23 mouse cellular contexts compared by ENCODE assay signal in the genomic region with DNA sequence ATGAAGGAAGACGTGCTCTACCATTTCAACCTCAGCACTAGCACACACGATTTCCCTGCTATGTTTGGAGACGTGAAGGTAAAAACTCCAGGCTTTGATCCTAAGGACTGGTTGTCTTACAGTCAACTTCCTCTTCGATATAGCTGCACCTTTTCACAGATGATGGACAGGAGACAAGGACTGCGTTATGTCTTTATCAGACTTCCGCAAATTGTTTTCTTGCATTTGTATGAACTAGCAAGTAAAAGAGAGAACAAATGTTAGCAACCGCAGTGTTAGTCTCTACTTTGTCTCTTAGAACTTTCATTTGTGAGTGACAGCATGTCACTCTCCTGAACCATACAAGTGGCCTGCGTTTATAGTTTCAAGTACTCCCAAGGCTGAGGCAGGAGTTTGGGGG. TPM values are rescaled to one million over a fixed set of nuclear protein-coding genes. Genes with fewer than 3 reads are reported as not detected.
A peak's percentile ranks its signal among the peaks of the same experiment; 100 is the strongest.
DNase-seq lines count a peak whose midpoint lies in the region; ATAC-seq and TF ChIP-seq lines count a peak whose summit lies in the region.
"Had no signal": no experiment of that assay in that cellular context is flagged by ENCODE, and none has a peak within 500 bp of the region (broad histone marks: within the 10 kb centered on the region; RNA-seq: fewer than 3 reads in every experiment).

No protein-coding gene starts in this region.

- ATAC-seq in stomach, postnatal 0 days (ENCODE audit: low FRiP score, low TSS enrichment) = no peak
- ATAC-seq: activated CD4-positive, CD25-positive, alpha-beta regulatory T cell, adult 4 months; CD4-positive, CD25-positive, alpha-beta regulatory T cell, adult 4 months; Patski had no signal

- H3K4me1 ChIP-seq in MEL (ENCODE audit: control insufficient read depth in 1 of 2, insufficient read depth in 2 of 2, low read length in 2 of 2) = peaks cover 4 to 8% of the 10 kb centered on the region in 2 experiments; a peak in 3 of 4 replicates
- H3K4me1 ChIP-seq in stomach, postnatal 0 days (replicated peaks; ENCODE audit: control insufficient read depth, insufficient read depth) = no peaks in the 10 kb centered on the region
- no peaks in the 10 kb centered on the region for H3K4me1 ChIP-seq in embryonic facial prominence, embryonic 10.5 days
- no peaks in the 10 kb centered on the region for H3K4me1 ChIP-seq in thymus, adult 2 months (replicated peaks; ENCODE audit: control insufficient read depth, insufficient read depth, low read length)

- H3K4me2 ChIP-seq in stomach, postnatal 0 days (replicated peaks; ENCODE audit: low read depth) = no peak overlapping the region

- TF ChIP-seq RAD21 in MEL (IDR thresholded peaks at IDR 0.05; ENCODE audit: low read depth, low read length) = no peak

- no peaks in the 10 kb centered on the region for H3K27me3 ChIP-seq in MEL (ENCODE audit: control insufficient read depth in 1 of 2, insufficient read depth in 2 of 2, low read length in 2 of 2)
- no peaks in the 10 kb centered on the region for H3K27me3 ChIP-seq in stomach, postnatal 0 days (ENCODE audit: control insufficient read depth, insufficient read depth, low read length)
- no peaks in the 10 kb centered on the region for H3K27me3 ChIP-seq in embryonic facial prominence, embryonic 10.5 days (replicated peaks; ENCODE audit: low read depth, poor library complexity, severe bottlenecking)
- H3K27me3 ChIP-seq in thymus, adult 2 months (ENCODE audit: control insufficient read depth, insufficient read depth, low read length) = no peaks in the 10 kb centered on the region
- H3K27me3 ChIP-seq: Patski had no signal

- WGBS in stomach, postnatal 0 days = 88% methylated on average over 8 of the region's 8 CpGs
- 94% methylated on average over 8 of the region's 8 CpGs for WGBS in embryonic facial prominence, embryonic 10.5 days
- 89% methylated on average over 8 of the region's 8 CpGs for WGBS in thymus, adult 2 months

- intact Hi-C loops in heart, postnatal 14 days (cut with DNase I) = no loop called here

- H3K79me2 ChIP-seq in MEL (ENCODE audit: control insufficient read depth, insufficient read depth, low read length, poor library complexity) = no peaks in the 10 kb centered on the region

- no peaks in the 10 kb centered on the region for H3K9me3 ChIP-seq in MEL (replicated peaks; ENCODE audit: insufficient read depth, low read length)
- H3K9me3 ChIP-seq in stomach, postnatal 0 days (ENCODE audit: control insufficient read depth, low read length) = no peaks in the 10 kb centered on the region
- H3K9me3 ChIP-seq in embryonic facial prominence, embryonic 10.5 days = no peaks in the 10 kb centered on the region
- H3K9me3 ChIP-seq: G1E had no signal

- H3K4me3 ChIP-seq in MEL (ENCODE audit: control insufficient read depth in 1 of 2, insufficient read depth in 1 of 2, low read depth in 2 of 2, low read length in 2 of 2) = peak overlapping the region; percentile 18 to 36
- H3K4me3 ChIP-seq in stomach, postnatal 0 days (ENCODE audit: low read depth, low read length) = no peak overlapping the region
- H3K4me3 ChIP-seq in embryonic facial prominence, embryonic 10.5 days = no peak overlapping the region
- H3K4me3 ChIP-seq in thymus, adult 2 months (ENCODE audit: control insufficient read depth, insufficient read depth, low read length) = no peak overlapping the region

- DNase-seq in heart, adult 11 months = peak; percentile 30
- no peak for DNase-seq in heart, postnatal 14 days
- DNase-seq in MEL (ENCODE audit: low read depth, low spot score) (peak; percentile 84), MEL-GATA-1-ER (ENCODE audit: extremely low read depth, low read depth) (peak; percentile 85)
- peak; percentile 0 for DNase-seq in stomach, postnatal 0 days (ENCODE audit: low spot score)
- no peak for DNase-seq in embryonic facial prominence, embryonic 10.5 days (ENCODE audit: low spot score)
- no peak for DNase-seq in urinary bladder, adult 2 months (ENCODE audit: low spot score)
- DNase-seq in thymus, adult 2 months = no peak
- DNase-seq: adrenal gland, adult 2 months; adrenal gland, adult 8-10 months; adrenal gland, postnatal 10 days; adrenal gland, postnatal 14 days; adrenal gland, postnatal 25 days; adrenal gland, postnatal 36 days; B cell, adult 2 months; cerebellum, adult 11 months; cerebellum, adult 11-12 months; cerebellum, adult 18-20 months; cerebellum, adult 2 months had no signal

- TF ChIP-seq EP300 in MEL (IDR thresholded peaks at IDR 0.05; ENCODE audit: low read depth in 1 of 2, low read length in 2 of 2) = peak; percentile 66 to 91
- TF ChIP-seq EP300 in stomach, postnatal 0 days (optimal IDR thresholded peaks at IDR 0.05) = no peak

- TF ChIP-seq POLR2A in MEL (IDR thresholded peaks at IDR 0.05; ENCODE audit: control insufficient read depth in 1 of 2, insufficient read depth in 1 of 2, low read depth in 1 of 2, low read length in 2 of 2, poor library complexity in 1 of 2) = no peak
- TF ChIP-seq POLR2A in thymus, adult 2 months (IDR thresholded peaks at IDR 0.05; ENCODE audit: control insufficient read depth, extremely low read depth, insufficient read depth, low read length, poor library complexity) = no peak

- H3K36me3 ChIP-seq in MEL (ENCODE audit: control insufficient read depth in 1 of 2, insufficient read depth in 2 of 2, low read length in 2 of 2) = peaks cover 0 to 8% of the 10 kb centered on the region in 2 experiments; a peak in 2 of 4 replicates
- H3K36me3 ChIP-seq in stomach, postnatal 0 days (ENCODE audit: control insufficient read depth, insufficient read depth, low read length) = no peaks in the 10 kb centered on the region
- H3K36me3 ChIP-seq in embryonic facial prominence, embryonic 10.5 days (replicated peaks) = no peaks in the 10 kb centered on the region
- no peaks in the 10 kb centered on the region for H3K36me3 ChIP-seq in thymus, adult 2 months (ENCODE audit: control insufficient read depth, insufficient read depth, low read length)

- H3K27ac ChIP-seq in MEL (ENCODE audit: control insufficient read depth, low read depth, low read length) = peak overlapping the region; percentile 62
- H3K27ac ChIP-seq in stomach, postnatal 0 days (replicated peaks) = no peak overlapping the region
- H3K27ac ChIP-seq in embryonic facial prominence, embryonic 10.5 days (replicated peaks) = no peak overlapping the region
- H3K27ac ChIP-seq in thymus, adult 2 months (ENCODE audit: control insufficient read depth, insufficient read depth, low read length) = no peak overlapping the region

- no peak for TF ChIP-seq CTCF in MEL (IDR thresholded peaks at IDR 0.05 in 2 of 3, conservative IDR thresholded peaks at IDR 0.05 in 1 of 3; ENCODE audit: control insufficient read depth in 1 of 3, insufficient read depth in 1 of 3, low read depth in 2 of 3, low read length in 3 of 3, poor library complexity in 1 of 3, severe bottlenecking in 1 of 3)
- no peak for TF ChIP-seq CTCF in stomach, postnatal 0 days (IDR thresholded peaks at IDR 0.05; ENCODE audit: low read depth)
- no peak for TF ChIP-seq CTCF in thymus, adult 2 months (IDR thresholded peaks at IDR 0.05; ENCODE audit: borderline replicate concordance, control insufficient read depth, extremely low read depth, insufficient read depth, low read length, poor library complexity)

- 0 out of 2 replicates have a peak overlapping the region, but pooled peaks have one; percentile 26 for H3K9ac ChIP-seq in MEL (ENCODE audit: control insufficient read depth, low read depth, low read length, poor library complexity, severe bottlenecking)
- H3K9ac ChIP-seq in stomach, postnatal 0 days (ENCODE audit: low read length) = no peak overlapping the region

TF ChIP-seq in MEL, 35 proteins besides CTCF, POLR2A, EP300 and RAD21 (continues in another document):
- TF ChIP-seq KAT2A (conservative IDR thresholded peaks at IDR 0.05; ENCODE audit: low read depth, low read length) = no peak
- TF ChIP-seq CHD2 (IDR thresholded peaks at IDR 0.05; ENCODE audit: low read length) = no peak
- no peak; the same call in 1 of the 2 replicates for TF ChIP-seq SIN3A (IDR thresholded peaks at IDR 0.05; ENCODE audit: low read length)
- no peak for TF ChIP-seq MAX (IDR thresholded peaks at IDR 0.05; ENCODE audit: low read length)
- no peak for TF ChIP-seq NRF1 (IDR thresholded peaks at IDR 0.05; ENCODE audit: insufficient read depth, low read depth, low read length, poor library complexity, severe bottlenecking)
- TF ChIP-seq MAFK (IDR thresholded peaks at IDR 0.05; ENCODE audit: borderline replicate concordance, low read depth, low read length) = no peak
- peak; percentile 34; the same call in 1 of the 2 replicates for TF ChIP-seq HCFC1 (IDR thresholded peaks at IDR 0.05; ENCODE audit: low read depth, low read length)
- TF ChIP-seq POLR2AphosphoS5 (IDR thresholded peaks at IDR 0.05; ENCODE audit: borderline replicate concordance, low read depth, low read length) = no peak
- no peak for TF ChIP-seq GABPA (IDR thresholded peaks at IDR 0.05; ENCODE audit: low read depth, low read length)
- TF ChIP-seq BHLHE40 (IDR thresholded peaks at IDR 0.05; ENCODE audit: borderline replicate concordance, low read depth, low read length) = no peak
- TF ChIP-seq UBTF (IDR thresholded peaks at IDR 0.05; ENCODE audit: borderline replicate concordance, insufficient read depth, low read depth, low read length) = no peak
- TF ChIP-seq TCF12 (IDR thresholded peaks at IDR 0.05; ENCODE audit: low read depth, low read length) = peak; percentile 54
- TF ChIP-seq ELF1 (IDR thresholded peaks at IDR 0.05; ENCODE audit: low read depth, low read length) = peak; percentile 68
- no peak for TF ChIP-seq MAZ (IDR thresholded peaks at IDR 0.05; ENCODE audit: low read depth, low read length)
- TF ChIP-seq POLR2AphosphoS2 (IDR thresholded peaks at IDR 0.05; ENCODE audit: low read length) = no peak
- TF ChIP-seq ZMIZ1 (IDR thresholded peaks at IDR 0.05; ENCODE audit: low read depth, low read length) = no peak
- TF ChIP-seq ETS1 (IDR thresholded peaks at IDR 0.05; ENCODE audit: low read depth, low read length) = peak; percentile 71
- no peak for TF ChIP-seq USF2 (IDR thresholded peaks at IDR 0.05; ENCODE audit: borderline replicate concordance in 1 of 2, insufficient read depth in 1 of 2, low read depth in 1 of 2, low read length in 2 of 2)
- TF ChIP-seq ZC3H11A (IDR thresholded peaks at IDR 0.05; ENCODE audit: low read depth, low read length) = no peak
- no peak for TF ChIP-seq SMC3 (IDR thresholded peaks at IDR 0.05; ENCODE audit: low read depth, low read length)

RNA-seq across cellular contexts. Expression of a gene that starts 11.6 kb away (rescaled TPM):
- total RNA-seq in heart, postnatal 14 days (2021) = 10 to 100 TPM in 1 of 2 experiments, 1 to 10 TPM in 1; 8.3 to 11.2 TPM
- total RNA-seq in MEL (2012; rRNA removed) = 1.4 and 1.9 TPM in 2 replicates
- polyA plus RNA-seq in MEL (2012; ENCODE audit: insufficient read depth in 1 of 2, insufficient read length in 2 of 2, low read depth in 1 of 2, low replicate concordance in 2 of 2, missing spikeins in 1 of 2) = 1 to 10 TPM in 1 of 2 experiments, not detected in 1; 1.2 TPM
- 18.7 and 18.8 TPM in 2 replicates for polyA plus RNA-seq in stomach, postnatal 0 days (2015; fragmentation: Nextera tagmentation; extraction: Ambion mirVana)
- polyA plus RNA-seq in embryonic facial prominence, embryonic 10.5 days (2016; fragmentation: Nextera tagmentation; extraction: Ambion mirVana) = 3.7 and 8.6 TPM in 2 replicates
- polyA plus RNA-seq in urinary bladder, adult 2 months (2012; rRNA removed) = 4.7 and 5.2 TPM in 2 replicates
- 5.2 and 6.1 TPM in 2 replicates for polyA plus RNA-seq in thymus, adult 2 months (2012; rRNA removed)
- polyA plus RNA-seq: CD4-positive, CD25-positive, alpha-beta regulatory T cell, adult 4 months had no signal

Comparison
In these comparisons a context has a peak if more than half of its experiments do, and no peak if none do; other contexts are left out.
1. DNase-seq: peak in heart, adult 11 months (single experiment), MEL (single experiment), MEL-GATA-1-ER (single experiment) and stomach, postnatal 0 days (single experiment); none in heart, postnatal 14 days (0 of 2), embryonic facial prominence, embryonic 10.5 days (single experiment), urinary bladder, adult 2 months (single experiment) and thymus, adult 2 months (single experiment).
2. H3K4me3 ChIP-seq: peak in MEL (2 of 2); none in stomach, postnatal 0 days (single experiment), embryonic facial prominence, embryonic 10.5 days (single experiment) and thymus, adult 2 months (single experiment).